Mouse (Mus musculus) spleen, adult 2 months (tissue): ENCODE data around the gene Dusp1.

Experiments used
- CTCF ChIP-seq: fragments of 200-500 bp; IDR thresholded peaks from 2 replicates; pipeline ENCODE4 v1.5.1; 2011; ENCODE audit warnings: mild to moderate bottlenecking, inconsistent platforms; ENCODE audit not compliant: insufficient read depth, insufficient read length, insufficient replicate concordance; ENCODE audit errors: extremely low read depth
- POLR2A ChIP-seq: fragments of 200-500 bp; IDR thresholded peaks from 2 replicates; pipeline ENCODE4 v1.6.1; 2011; ENCODE audit warnings: low read depth, low read length, inconsistent platforms

DNA sequence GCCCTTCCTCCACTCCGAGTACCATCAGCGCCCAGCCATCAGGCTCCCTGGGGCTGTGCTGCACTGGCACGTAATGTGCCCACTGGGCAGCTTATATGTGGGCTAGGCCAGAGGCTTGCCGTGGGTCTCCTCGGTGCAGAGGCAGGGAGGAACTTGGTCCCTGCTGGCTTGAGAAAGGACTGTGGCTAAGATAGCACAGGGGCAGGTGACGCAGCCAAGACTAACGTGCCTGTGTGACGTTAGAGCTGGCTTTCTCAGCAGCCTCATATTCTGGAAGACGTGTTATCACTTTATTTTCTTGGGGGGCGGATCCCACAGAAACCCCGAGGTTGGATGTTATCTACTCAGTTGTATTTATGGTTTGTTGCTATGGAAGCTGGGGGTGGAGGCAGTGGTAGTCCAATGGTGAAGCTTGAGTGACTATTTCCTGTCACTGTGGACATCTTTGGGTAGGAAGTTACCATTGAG is 8.8 kb upstream of the Dusp1 start:
- TF ChIP-seq CTCF, result no peak
- TF ChIP-seq POLR2A, result no peak
